Mouse (Mus musculus): ENCODE measurements around the gene Scd3. TPM values are rescaled to one million over a fixed set of nuclear protein-coding genes. Genes with fewer than 3 reads are reported as not detected.

Scd3 gene
- 2.0 and 3.4 TPM in 2 replicates for polyA plus RNA-seq (2015; fragmentation: Nextera tagmentation; extraction: Ambion mirVana)

DNA sequence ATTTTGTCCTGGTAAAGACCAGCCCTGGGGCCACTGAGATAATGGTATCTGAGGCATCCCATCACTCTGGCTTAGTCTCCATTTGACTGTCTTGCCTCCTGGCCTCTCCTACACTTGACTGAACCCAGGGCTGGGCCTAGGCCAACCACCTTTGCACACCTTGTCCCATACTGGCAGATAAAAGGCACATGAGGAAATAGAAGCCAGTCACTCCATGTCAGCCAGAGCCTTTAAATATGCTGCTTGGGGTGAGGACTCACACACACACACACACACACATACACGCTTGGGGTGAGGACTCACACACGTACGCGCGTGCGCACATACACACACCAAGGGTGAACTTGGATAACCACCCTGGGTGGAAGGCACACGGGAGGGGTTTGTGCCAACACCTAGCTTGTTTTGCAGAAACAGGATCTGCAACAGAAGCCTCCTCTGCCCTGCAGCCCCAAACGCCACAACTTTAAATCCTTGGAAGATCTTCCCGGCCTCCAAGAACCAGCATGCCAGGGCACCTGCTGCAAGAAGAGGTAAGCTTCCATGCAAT, at the start of gene Scd3:
Gene Scd3 (plus strand): TSS at position 255 of the 550 bp plus-strand sequence.
- ATAC-seq, result no peak
- Histone ChIP-seq H3K27ac (no peak within 1 kb of the TSS), H3K27me3 (no peaks in the 10 kb centered on the region), H3K9ac (replicated peaks) (no peak within 1 kb of the TSS), H3K36me3 (no peaks in the 10 kb centered on the region), H3K4me2 (replicated peaks) (no peak within 1 kb of the TSS), H3K4me1 (replicated peaks) (no peaks in the 10 kb centered on the region), H3K4me3 (replicated peaks) (no peak within 1 kb of the TSS), H3K9me3 (no peaks in the 10 kb centered on the region)
- 96% methylated on average over 9 of the region's 9 CpGs for WGBS

GRCm38 (mm10) chr19:44153781-44154180, 49.3 kb upstream of the Scd3 start:
- no peaks in the 10 kb centered on the region for H3K4me1 ChIP-seq (replicated peaks)
- no peak overlapping the region for H3K27ac ChIP-seq
- WGBS, result 81% methylated on average over 5 of the region's 5 CpGs
- H3K27me3 ChIP-seq, result peaks cover 24% of the 10 kb centered on the region
- ATAC-seq, result no peak
- no peaks in the 10 kb centered on the region for H3K36me3 ChIP-seq
- H3K9me3 ChIP-seq, result no peaks in the 10 kb centered on the region
- no peak overlapping the region for H3K4me3 ChIP-seq (replicated peaks)
- no peak overlapping the region for H3K4me2 ChIP-seq (replicated peaks)
- H3K9ac ChIP-seq (replicated peaks), result no peak overlapping the region

DNA sequence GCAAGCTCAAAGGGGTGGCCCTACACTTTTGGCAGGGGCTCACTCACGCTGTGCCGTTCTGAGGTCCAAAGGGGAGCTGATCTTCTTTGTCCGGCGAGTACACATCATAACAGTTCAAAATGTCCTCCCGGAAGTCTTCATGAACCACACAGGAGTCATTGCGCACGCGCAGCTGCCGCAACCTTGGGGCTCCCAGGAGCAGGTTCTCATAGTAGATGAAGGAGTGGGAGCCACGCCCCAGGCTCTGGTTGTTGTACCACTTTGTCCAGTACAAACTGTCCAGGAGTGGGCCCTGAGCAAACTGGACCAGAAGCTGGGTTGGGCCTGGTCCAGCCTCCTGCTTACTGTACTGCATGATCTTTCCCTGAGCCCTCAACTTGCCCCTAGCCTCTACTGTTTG, 46.1 kb upstream of the Scd3 start:
- 93% methylated on average over 10 of the region's 10 CpGs for WGBS
- H3K36me3 ChIP-seq, result no peaks in the 10 kb centered on the region
- no peak overlapping the region for H3K9ac ChIP-seq (replicated peaks)
- no peak overlapping the region for H3K4me3 ChIP-seq (replicated peaks)
- no peak for ATAC-seq
- no peaks in the 10 kb centered on the region for H3K4me1 ChIP-seq (replicated peaks)
- no peak overlapping the region for H3K27ac ChIP-seq
- H3K9me3 ChIP-seq, result no peaks in the 10 kb centered on the region
- no peak overlapping the region for H3K4me2 ChIP-seq (replicated peaks)
- H3K27me3 ChIP-seq, result peaks cover 13% of the 10 kb centered on the region; the same call in 1 of the 2 replicates

DNA sequence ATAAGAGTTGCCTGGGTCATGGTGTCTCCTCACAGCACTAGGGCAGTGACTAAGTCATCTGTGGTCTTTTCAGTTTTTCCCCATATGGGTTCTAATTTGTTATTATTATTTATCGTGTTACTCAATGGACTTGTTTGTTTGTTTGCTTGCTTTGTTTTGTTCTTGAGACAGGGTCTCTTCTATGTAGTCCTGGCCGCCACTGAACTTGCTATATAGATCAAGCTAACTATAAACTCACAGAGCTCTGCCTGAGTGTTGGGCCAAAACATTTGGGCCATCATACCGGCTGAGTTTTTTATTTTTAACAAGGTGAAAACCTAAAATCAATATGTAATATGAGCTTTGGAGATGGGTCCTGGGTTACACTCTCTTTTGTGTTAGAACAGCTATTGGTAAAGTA, 43.7 kb upstream of the Scd3 start:
- no peaks in the 10 kb centered on the region for H3K4me1 ChIP-seq (replicated peaks)
- peaks cover 9% of the 10 kb centered on the region; the same call in 1 of the 2 replicates for H3K27me3 ChIP-seq
- H3K36me3 ChIP-seq, result no peaks in the 10 kb centered on the region
- H3K27ac ChIP-seq, result no peak overlapping the region
- no peak overlapping the region for H3K9ac ChIP-seq (replicated peaks)
- WGBS, result 90% methylated on average over 3 of the region's 3 CpGs
- no peak overlapping the region for H3K4me3 ChIP-seq (replicated peaks)
- ATAC-seq, result no peak
- H3K4me2 ChIP-seq (replicated peaks), result no peak overlapping the region
- no peaks in the 10 kb centered on the region for H3K9me3 ChIP-seq

DNA sequence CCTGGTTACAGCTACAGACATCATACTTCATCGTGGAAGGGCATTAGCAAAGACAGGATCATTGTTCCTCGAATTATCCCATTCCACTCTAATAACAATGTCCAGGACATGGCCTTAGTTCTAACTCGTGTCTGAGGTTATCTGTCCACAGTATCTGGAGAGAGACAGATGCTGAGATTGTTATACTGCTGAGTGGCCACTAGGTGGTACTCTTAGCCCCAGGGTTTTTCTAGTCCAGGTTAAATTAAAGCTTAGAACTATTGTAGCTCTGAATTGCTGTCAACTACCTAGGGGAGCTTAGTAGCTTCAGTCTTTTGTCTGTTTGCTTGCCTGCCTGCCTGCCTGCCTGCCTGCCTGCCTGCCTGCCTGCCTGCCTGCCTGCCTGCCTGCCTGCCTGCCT, 41.6 kb upstream of the Scd3 start:
- Histone ChIP-seq H3K9me3 (no peaks in the 10 kb centered on the region), H3K27me3 (peaks cover 5% of the 10 kb centered on the region; the same call in 1 of the 2 replicates), H3K9ac (replicated peaks) (no peak overlapping the region), H3K27ac (no peak overlapping the region), H3K4me1 (replicated peaks) (no peaks in the 10 kb centered on the region), H3K4me3 (replicated peaks) (no peak overlapping the region), H3K4me2 (replicated peaks) (no peak overlapping the region), H3K36me3 (no peaks in the 10 kb centered on the region)
- no peak for ATAC-seq
- WGBS, result 16% methylated on average over 3 of the region's 3 CpGs

GRCm38 (mm10) chr19:44174835-44175234, 28.2 kb upstream of the Scd3 start:
- Histone ChIP-seq H3K27ac (no peak overlapping the region), H3K36me3 (no peaks in the 10 kb centered on the region), H3K9me3 (peaks cover 4% of the 10 kb centered on the region; the same call in 1 of the 2 replicates), H3K4me3 (replicated peaks) (no peak overlapping the region), H3K27me3 (no peaks in the 10 kb centered on the region), H3K4me2 (replicated peaks) (no peak overlapping the region), H3K9ac (replicated peaks) (no peak overlapping the region), H3K4me1 (replicated peaks) (no peaks in the 10 kb centered on the region)
- ATAC-seq, result no peak
- WGBS, result 69% methylated on average over 8 of the region's 8 CpGs

- H3K27me3 ChIP-seq, result no peaks in the 10 kb centered on the region
- no peak overlapping the region for H3K4me3 ChIP-seq (replicated peaks)
- H3K27ac ChIP-seq, result no peak overlapping the region
- peaks cover 4% of the 10 kb centered on the region; the same call in 1 of the 2 replicates for H3K9me3 ChIP-seq
- no peak overlapping the region for H3K9ac ChIP-seq (replicated peaks)
- H3K4me1 ChIP-seq (replicated peaks), result no peaks in the 10 kb centered on the region
- no peak overlapping the region for H3K4me2 ChIP-seq (replicated peaks)
- H3K36me3 ChIP-seq, result no peaks in the 10 kb centered on the region
- no peak for ATAC-seq
- 95% methylated on average over 3 of the region's 3 CpGs for whole genome bisulfite sequencing
These were observed 26.3 kb upstream of the Scd3 start for GRCm38 (mm10) chr19:44176741-44177140.

- Histone ChIP-seq H3K9me3 (peaks cover 4% of the 10 kb centered on the region; the same call in 1 of the 2 replicates), H3K36me3 (no peaks in the 10 kb centered on the region), H3K4me1 (replicated peaks) (no peaks in the 10 kb centered on the region), H3K4me3 (replicated peaks) (no peak overlapping the region), H3K4me2 (replicated peaks) (no peak overlapping the region), H3K27ac (no peak overlapping the region), H3K27me3 (no peaks in the 10 kb centered on the region), H3K9ac (replicated peaks) (no peak overlapping the region)
- WGBS, result 87% methylated on average over 1 of the region's 1 CpGs
- ATAC-seq, result no peak
These were observed 22.6 kb upstream of the Scd3 start for GRCm38 (mm10) chr19:44180502-44180901.

- no peak for ATAC-seq
- Histone ChIP-seq H3K27me3 (no peaks in the 10 kb centered on the region), H3K9me3 (no peaks in the 10 kb centered on the region), H3K27ac (no peak overlapping the region), H3K4me3 (replicated peaks) (no peak overlapping the region), H3K4me2 (replicated peaks) (no peak overlapping the region), H3K36me3 (no peaks in the 10 kb centered on the region), H3K4me1 (replicated peaks) (no peaks in the 10 kb centered on the region), H3K9ac (replicated peaks) (no peak overlapping the region)
- 72% methylated on average over 3 of the region's 3 CpGs for WGBS
These were observed 19.1 kb upstream of the Scd3 start for GRCm38 (mm10) chr19:44183968-44184367.

- Histone ChIP-seq H3K9ac (replicated peaks) (no peak overlapping the region), H3K4me3 (replicated peaks) (no peak overlapping the region), H3K27me3 (no peaks in the 10 kb centered on the region), H3K27ac (no peak overlapping the region), H3K36me3 (no peaks in the 10 kb centered on the region), H3K9me3 (no peaks in the 10 kb centered on the region), H3K4me1 (replicated peaks) (no peaks in the 10 kb centered on the region), H3K4me2 (replicated peaks) (no peak overlapping the region)
- WGBS, result 87% methylated on average over 4 of the region's 4 CpGs
- ATAC-seq, result no peak
These were observed 14.0 kb upstream of the Scd3 start for GRCm38 (mm10) chr19:44189056-44189455.

- Histone ChIP-seq H3K27ac (no peak within 1 kb of the TSS), H3K4me1 (replicated peaks) (no peaks in the 10 kb centered on the region), H3K9me3 (no peaks in the 10 kb centered on the region), H3K4me2 (replicated peaks) (no peak within 1 kb of the TSS), H3K9ac (replicated peaks) (no peak within 1 kb of the TSS), H3K27me3 (no peaks in the 10 kb centered on the region), H3K4me3 (replicated peaks) (no peak within 1 kb of the TSS), H3K36me3 (no peaks in the 10 kb centered on the region)
- no peak for ATAC-seq
- WGBS, result 42% methylated on average over 3 of the region's 3 CpGs
These were observed 10.7 kb upstream of the Scd3 start, which contains the start of gene Pkd2l1 for GRCm38 (mm10) chr19:44192342-44192741. Gene Pkd2l1, minus strand, starts transcription at chr19:44192442.

DNA sequence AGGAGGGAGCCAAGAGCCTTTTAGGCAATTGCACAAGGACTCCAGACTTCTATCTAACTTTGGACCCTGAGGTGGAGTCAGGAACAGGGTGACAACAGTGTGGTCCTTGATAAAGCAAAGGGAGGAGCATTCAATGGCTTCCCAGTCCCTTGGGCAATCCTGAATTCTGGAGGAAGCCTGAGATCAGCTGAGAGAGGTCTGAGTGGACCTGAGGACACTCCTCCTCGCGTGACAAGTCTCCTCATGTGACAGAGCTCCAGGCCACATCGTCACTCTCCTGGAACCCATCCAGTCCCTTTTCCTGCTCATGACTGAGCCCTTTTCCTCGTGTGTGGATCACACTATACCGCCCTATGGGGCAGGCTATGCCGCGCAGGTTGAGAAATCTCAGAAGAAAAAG, 9.2 kb upstream of the Scd3 start:
- no peaks in the 10 kb centered on the region for H3K27me3 ChIP-seq
- H3K4me2 ChIP-seq (replicated peaks), result no peak overlapping the region
- H3K9me3 ChIP-seq, result no peaks in the 10 kb centered on the region
- H3K4me3 ChIP-seq (replicated peaks), result no peak overlapping the region
- 90% methylated on average over 7 of the region's 7 CpGs for WGBS
- H3K4me1 ChIP-seq (replicated peaks), result no peaks in the 10 kb centered on the region
- no peak overlapping the region for H3K9ac ChIP-seq (replicated peaks)
- H3K27ac ChIP-seq, result no peak overlapping the region
- no peak for ATAC-seq
- H3K36me3 ChIP-seq, result no peaks in the 10 kb centered on the region

DNA sequence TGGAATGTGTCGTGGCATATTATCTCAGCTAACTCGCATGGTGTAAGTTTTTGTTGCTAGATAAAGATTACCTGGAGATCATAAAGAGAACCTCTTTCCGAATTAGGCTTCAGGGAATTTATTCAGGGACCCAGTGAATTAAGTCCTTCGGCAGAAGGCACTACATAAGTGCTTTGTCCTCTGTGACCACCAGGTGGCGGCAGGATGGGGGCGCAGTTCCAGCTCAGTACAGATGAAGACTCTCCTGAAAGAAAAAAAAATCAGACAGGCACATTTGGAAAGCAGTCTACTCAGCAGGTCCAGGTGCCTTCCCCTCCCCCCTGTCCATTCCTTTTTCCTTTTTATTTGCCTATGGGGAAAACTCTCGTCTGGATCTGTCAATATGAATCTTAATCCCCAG, 7.9 kb upstream of the Scd3 start:
- Histone ChIP-seq H3K9ac (replicated peaks) (no peak overlapping the region), H3K9me3 (no peaks in the 10 kb centered on the region), H3K27me3 (no peaks in the 10 kb centered on the region), H3K36me3 (no peaks in the 10 kb centered on the region), H3K4me3 (replicated peaks) (no peak overlapping the region), H3K4me1 (replicated peaks) (no peaks in the 10 kb centered on the region), H3K4me2 (replicated peaks) (no peak overlapping the region), H3K27ac (no peak overlapping the region)
- 10% methylated on average over 7 of the region's 7 CpGs for WGBS
- peak; percentile 65; the same call in 1 of the 2 replicates for ATAC-seq

Measured in midbrain, embryonic 13.5 days (tissue).